Mouse (Mus musculus): ENCODE results near the gene Sectm1b. TPM values are rescaled to one million over a fixed set of nuclear protein-coding genes. Genes with fewer than 3 reads are reported as not detected.
"Not testable (repeated sequence)": the region's sequence is repeated elsewhere in the genome, so short reads cannot be mapped to it uniquely, and the experiment has no call there.

The Sectm1b gene
- polyA plus RNA-seq, 1 experiment from 2014 or later: not detected

DNA sequence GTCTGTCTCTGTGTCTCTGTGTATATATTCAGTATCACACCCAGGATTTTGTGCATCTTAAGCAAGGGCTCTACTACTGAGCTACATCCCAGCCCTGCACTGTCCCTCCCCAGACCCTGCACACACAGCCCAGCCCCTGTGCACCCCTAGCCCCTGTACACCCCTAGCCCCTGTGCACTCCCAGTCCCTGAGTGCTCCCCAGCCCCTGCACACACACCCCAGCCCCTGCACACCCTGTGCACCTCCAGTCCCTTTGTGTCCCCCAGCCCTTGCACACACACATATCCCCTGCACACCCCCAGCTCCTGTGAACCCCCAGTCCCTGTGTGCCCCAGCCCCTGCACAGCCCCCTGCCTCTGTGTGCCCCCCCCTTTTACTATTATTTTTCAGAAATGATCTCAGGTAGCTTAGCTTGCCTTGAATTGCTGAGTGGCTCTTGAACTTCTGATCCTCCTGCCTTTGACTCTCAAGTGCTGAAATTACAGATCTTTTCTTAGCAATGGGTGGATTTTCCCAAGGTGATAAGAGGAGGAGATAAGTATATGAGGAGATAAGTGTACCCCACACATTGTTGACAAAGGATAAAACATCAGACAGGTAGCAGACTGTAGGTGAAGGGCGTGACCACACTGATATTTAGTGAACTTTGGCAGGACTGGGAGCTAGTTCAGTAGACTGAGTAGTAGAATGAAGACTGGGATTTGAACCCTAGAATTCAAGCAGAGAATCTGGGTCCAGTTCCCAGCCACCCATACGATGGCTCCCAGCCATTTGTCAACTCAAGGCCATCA is 26.6 kb upstream of the Sectm1b start:
- H3K27ac ChIP-seq: no peak overlapping the region
- no peak overlapping the region for H3K4me3 ChIP-seq
- no peaks in the 10 kb centered on the region for H3K36me3 ChIP-seq
- no peaks in the 10 kb centered on the region for H3K9me3 ChIP-seq
- no peak for ATAC-seq (ENCODE audit: low FRiP score)
- no peaks in the 10 kb centered on the region for H3K27me3 ChIP-seq
- H3K4me2 ChIP-seq: no peak overlapping the region
- 90% methylated on average over 2 of the region's 2 CpGs for WGBS
- H3K4me1 ChIP-seq (replicated peaks): no peaks in the 10 kb centered on the region
- H3K9ac ChIP-seq: no peak overlapping the region

DNA sequence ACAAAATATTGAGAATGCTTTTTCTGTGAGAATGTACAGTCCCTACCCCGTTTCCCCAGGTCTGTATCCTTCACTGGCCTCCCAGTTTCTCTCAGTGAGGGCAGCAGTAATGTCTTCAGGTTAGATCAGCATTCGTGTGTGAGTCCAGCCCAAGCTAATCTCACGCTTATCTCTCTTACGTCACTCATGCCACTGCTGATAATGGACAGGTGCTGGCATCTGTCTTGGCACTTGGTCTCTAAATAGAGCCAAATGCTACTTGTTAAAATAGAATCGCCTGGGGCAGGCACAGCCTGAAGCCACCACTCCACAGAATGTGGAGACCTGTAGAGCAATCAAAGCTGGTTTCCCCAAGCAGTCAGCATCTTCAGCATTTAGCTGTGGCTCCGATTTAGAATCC is 25.6 kb upstream of the Sectm1b start:
- ATAC-seq (ENCODE audit: low FRiP score): no peak
- H3K27me3 ChIP-seq: no peaks in the 10 kb centered on the region
- H3K27ac ChIP-seq: no peak overlapping the region
- H3K9me3 ChIP-seq: no peaks in the 10 kb centered on the region
- 85% methylated on average over 6 of the region's 6 CpGs for WGBS
- H3K36me3 ChIP-seq: no peaks in the 10 kb centered on the region
- H3K4me2 ChIP-seq: no peak overlapping the region
- H3K4me1 ChIP-seq (replicated peaks): no peaks in the 10 kb centered on the region
- no peak overlapping the region for H3K4me3 ChIP-seq
- no peak overlapping the region for H3K9ac ChIP-seq

DNA sequence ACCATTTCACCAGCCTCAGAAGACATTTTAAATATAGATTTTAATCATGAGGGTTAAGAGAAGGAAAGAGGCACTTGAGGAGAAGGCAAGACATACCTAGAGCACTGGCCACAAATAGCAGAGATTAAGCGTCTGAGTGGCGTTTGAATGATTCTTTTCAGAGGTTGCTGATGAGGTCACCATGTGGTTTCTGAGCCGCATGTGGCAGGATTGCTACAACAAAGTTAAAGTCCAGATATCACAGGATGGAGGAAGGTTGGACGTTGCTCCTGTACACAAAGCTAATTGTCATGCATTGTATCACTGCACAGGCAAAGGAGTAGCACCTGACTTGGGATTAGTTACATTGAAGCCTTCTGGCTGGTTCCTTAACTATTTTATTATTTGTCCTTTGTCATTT is 22.9 kb upstream of the Sectm1b start:
- Histone ChIP-seq H3K4me2 (no peak overlapping the region), H3K4me1 (replicated peaks) (no peaks in the 10 kb centered on the region), H3K9ac (no peak overlapping the region), H3K4me3 (no peak overlapping the region), H3K9me3 (no peaks in the 10 kb centered on the region), H3K27me3 (no peaks in the 10 kb centered on the region), H3K36me3 (no peaks in the 10 kb centered on the region), H3K27ac (no peak overlapping the region)
- ATAC-seq (ENCODE audit: low FRiP score): no peak
- 75% methylated on average over 4 of the region's 4 CpGs for WGBS

DNA sequence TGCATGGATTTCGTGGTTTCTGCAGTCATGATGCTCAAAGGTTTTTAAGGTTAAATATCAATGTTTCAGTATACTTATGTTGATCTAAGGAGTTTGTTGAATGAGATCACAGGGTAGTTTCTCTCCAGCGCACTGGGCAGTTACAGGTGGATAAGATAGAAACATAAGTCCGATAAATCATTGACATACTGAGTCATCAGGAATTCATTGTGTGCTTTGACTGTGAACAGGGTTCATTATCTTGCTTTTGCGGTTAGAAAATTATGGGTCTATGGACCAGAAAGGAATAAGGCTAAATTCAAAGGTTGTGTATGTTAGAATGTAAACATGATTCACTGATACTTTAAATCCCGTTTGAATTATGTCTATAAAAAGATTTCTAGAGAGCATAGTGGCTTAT is 21.8 kb upstream of the Sectm1b start:
- Histone ChIP-seq H3K4me1 (replicated peaks) (no peaks in the 10 kb centered on the region), H3K27me3 (no peaks in the 10 kb centered on the region), H3K9me3 (no peaks in the 10 kb centered on the region), H3K36me3 (no peaks in the 10 kb centered on the region), H3K4me2 (no peak overlapping the region), H3K27ac (no peak overlapping the region), H3K4me3 (no peak overlapping the region), H3K9ac (no peak overlapping the region)
- no peak for ATAC-seq (ENCODE audit: low FRiP score)
- WGBS: 85% methylated on average over 5 of the region's 5 CpGs

DNA sequence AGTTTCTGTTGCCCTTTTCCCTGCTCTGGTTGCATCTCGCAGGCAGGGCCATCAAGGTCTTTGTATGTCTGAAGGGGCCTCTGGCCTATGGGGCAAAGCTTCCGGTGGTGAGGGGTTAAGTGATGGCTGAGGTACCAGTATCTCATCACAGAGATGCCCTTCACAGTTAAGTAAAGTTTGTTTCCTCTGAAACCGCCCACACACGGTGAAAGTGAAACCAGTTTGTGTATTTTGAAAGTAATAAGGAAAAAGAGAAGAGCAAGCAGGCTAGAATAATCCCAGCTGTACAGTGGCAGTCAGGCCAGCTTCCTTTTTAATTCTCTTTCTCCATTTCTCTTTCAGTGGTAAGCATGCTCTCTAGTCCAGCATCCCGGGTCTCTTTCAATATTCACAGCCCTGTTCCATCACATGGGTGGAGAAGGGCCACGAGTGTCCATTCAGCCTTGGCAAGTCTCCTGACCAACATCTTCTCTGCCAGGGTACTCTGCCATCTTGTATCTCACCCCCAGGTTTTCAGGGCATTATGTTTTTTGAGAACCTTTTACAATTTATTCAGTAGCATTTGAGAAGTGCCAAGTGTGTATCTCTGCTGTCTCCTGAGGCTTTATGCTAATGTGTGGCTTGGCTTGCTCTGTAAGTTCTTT is 19.6 kb upstream of the Sectm1b start:
- Histone ChIP-seq H3K4me2 (no peak overlapping the region), H3K27ac (no peak overlapping the region), H3K4me3 (no peak overlapping the region), H3K4me1 (replicated peaks) (no peaks in the 10 kb centered on the region), H3K27me3 (no peaks in the 10 kb centered on the region), H3K9ac (no peak overlapping the region), H3K36me3 (no peaks in the 10 kb centered on the region), H3K9me3 (no peaks in the 10 kb centered on the region)
- 87% methylated on average over 6 of the region's 6 CpGs for WGBS
- ATAC-seq (ENCODE audit: low FRiP score): no peak

DNA sequence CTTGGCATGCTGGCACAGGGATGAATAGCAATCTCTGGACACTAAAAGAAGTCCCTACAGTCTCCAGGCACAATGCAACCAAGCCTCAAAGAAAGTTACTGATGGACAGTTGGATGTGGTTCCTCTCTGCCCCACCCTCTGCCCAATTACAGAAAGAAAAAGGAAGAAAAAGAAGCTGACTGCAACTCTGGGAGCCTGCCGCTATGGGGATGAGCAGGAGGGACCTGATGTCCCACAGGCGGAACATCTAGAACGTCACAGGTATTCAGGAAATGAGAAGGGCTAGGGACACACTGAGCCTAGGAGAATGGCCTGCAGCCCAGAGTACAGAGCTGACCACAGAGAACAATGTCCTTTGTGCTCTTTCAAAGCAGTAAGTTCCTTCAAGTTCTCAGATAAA is 18.9 kb upstream of the Sectm1b start:
- ATAC-seq (ENCODE audit: low FRiP score): no peak
- H3K36me3 ChIP-seq: no peaks in the 10 kb centered on the region
- no peaks in the 10 kb centered on the region for H3K4me1 ChIP-seq (replicated peaks)
- no peak overlapping the region for H3K4me2 ChIP-seq
- no peak overlapping the region for H3K9ac ChIP-seq
- H3K27ac ChIP-seq: no peak overlapping the region
- WGBS: 88% methylated on average over 3 of the region's 3 CpGs
- H3K9me3 ChIP-seq: no peaks in the 10 kb centered on the region
- H3K27me3 ChIP-seq: no peaks in the 10 kb centered on the region
- no peak overlapping the region for H3K4me3 ChIP-seq

DNA sequence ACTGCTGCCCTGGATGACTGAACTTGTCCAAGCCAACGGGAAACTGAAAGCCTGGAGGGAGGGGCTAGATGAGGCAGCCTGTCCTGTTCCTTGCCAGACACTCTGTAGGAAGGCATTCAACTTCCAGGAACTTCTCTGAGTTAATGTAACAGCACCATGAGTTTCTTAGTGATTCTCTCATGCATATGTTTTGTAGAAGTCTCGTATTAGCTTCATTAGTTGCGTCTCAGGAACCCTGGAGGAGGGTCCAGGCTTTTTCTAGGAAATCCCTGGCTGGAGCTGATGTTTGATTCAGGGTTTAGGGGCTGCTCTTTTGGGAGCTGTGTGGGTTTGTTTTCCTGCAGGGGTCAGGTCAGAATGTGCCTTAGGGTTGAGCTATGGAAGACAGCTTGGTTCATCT is 17.8 kb upstream of the Sectm1b start, which contains the start of gene Sectm1a:
Sectm1a (minus strand) TSS at position 101 of the 400 bp plus-strand sequence.
- 76% methylated on average over 3 of the region's 3 CpGs for WGBS
- H3K4me3 ChIP-seq: no peak within 1 kb of the TSS
- ATAC-seq (ENCODE audit: low FRiP score): no peak
- H3K27ac ChIP-seq: no peak within 1 kb of the TSS
- no peaks in the 10 kb centered on the region for H3K27me3 ChIP-seq
- no peaks in the 10 kb centered on the region for H3K9me3 ChIP-seq
- H3K9ac ChIP-seq: no peak within 1 kb of the TSS
- no peak within 1 kb of the TSS for H3K4me2 ChIP-seq
- H3K36me3 ChIP-seq: no peaks in the 10 kb centered on the region
- H3K4me1 ChIP-seq (replicated peaks): no peaks in the 10 kb centered on the region

DNA sequence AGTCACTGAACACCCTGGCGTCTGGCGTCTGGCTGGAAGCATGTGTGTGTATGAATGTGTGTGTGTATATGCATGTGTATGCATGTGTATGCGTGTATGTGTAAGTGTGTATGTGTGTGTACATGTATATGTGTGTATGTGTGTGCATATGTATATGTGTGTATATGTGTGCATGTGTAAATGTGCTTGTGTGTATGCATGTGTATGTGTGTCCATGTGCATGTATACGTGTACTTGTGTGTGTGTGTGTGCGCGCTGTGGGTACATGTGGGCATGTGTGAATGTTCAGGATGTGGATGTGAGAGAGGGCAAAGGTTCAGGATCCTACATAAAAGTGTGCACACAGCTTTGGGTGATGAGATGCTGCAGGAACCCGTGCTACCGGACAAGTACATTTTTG is 17.0 kb upstream of the Sectm1b start:
- Histone ChIP-seq H3K4me2 (no peak overlapping the region), H3K9me3 (no peaks in the 10 kb centered on the region), H3K9ac (no peak overlapping the region), H3K4me3 (no peak overlapping the region), H3K27ac (no peak overlapping the region), H3K4me1 (replicated peaks) (no peaks in the 10 kb centered on the region), H3K27me3 (no peaks in the 10 kb centered on the region), H3K36me3 (no peaks in the 10 kb centered on the region)
- WGBS: 95% methylated on average over 8 of the region's 8 CpGs
- ATAC-seq (ENCODE audit: low FRiP score): no peak

DNA sequence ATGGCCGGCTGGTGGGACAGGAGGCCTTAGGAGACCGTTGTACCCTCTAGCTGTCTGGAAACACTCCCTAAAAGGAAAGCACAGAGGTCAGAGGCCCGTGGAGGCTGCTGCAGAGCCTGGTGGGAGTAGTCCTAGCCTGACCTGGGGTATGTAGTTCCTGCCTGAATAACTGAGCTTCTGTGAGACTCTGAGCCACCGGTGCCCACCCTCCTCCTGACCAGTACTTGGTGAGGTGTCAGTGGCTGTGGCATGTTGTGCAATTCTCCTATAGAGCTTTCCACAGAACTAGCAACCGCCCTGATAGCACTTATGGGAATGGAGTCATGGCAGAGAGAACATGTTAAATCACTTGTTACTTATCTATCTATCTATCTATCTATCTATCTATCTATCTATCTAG is 12.3 kb upstream of the Sectm1b start:
- H3K4me3 ChIP-seq: no peak overlapping the region
- no peaks in the 10 kb centered on the region for H3K36me3 ChIP-seq
- no peaks in the 10 kb centered on the region for H3K4me1 ChIP-seq (replicated peaks)
- H3K9ac ChIP-seq: no peak overlapping the region
- no peaks in the 10 kb centered on the region for H3K9me3 ChIP-seq
- H3K27ac ChIP-seq: no peak overlapping the region
- H3K4me2 ChIP-seq: no peak overlapping the region
- ATAC-seq (ENCODE audit: low FRiP score): no peak
- no peaks in the 10 kb centered on the region for H3K27me3 ChIP-seq
- WGBS: 79% methylated on average over 5 of the region's 5 CpGs

DNA sequence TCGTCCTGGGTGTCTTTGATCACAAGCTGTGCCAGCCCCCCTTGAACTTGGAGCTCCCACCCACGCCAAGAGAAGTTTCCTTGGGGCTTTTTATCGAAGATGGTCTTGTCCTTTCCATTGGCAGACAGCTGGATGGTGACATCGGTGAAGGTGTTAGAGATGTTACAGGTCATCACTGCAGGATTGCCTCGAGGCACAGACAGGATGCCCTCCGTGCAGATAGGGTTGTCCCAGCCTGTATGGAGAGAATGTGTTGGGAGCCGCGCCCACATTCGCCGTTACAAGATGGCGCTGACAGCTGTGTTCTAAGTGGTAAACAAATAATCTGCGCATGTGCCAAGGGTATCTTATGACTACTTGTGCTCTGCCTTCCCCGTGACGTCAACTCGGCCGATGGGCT is 6.3 kb upstream of the Sectm1b start:
- not testable (repeated sequence) for H3K4me1 ChIP-seq (replicated peaks)
- 93% methylated on average over 12 of the region's 16 CpGs for WGBS

DNA sequence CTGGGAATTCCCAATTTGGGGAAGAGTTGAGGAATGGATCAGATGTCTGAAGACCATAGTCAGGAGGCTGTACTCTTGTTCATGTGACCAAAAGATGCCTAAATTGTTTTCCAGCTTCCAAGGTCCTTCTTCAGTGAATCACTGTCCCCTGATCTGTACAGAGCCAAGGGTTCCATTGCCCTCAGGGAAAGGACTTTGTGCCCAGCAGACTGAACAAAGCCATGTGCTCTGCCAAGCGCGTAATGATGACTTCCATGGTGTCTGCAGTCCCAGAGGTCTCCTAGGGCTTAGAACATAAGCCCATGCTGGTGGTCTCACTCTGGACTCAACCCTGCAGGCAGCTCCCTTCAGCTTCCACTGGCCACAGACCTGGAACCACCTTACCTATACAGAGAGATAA is 4.5 kb upstream of the Sectm1b start:
- no peak overlapping the region for H3K27ac ChIP-seq
- no peaks in the 10 kb centered on the region for H3K36me3 ChIP-seq
- no peaks in the 10 kb centered on the region for H3K4me1 ChIP-seq (replicated peaks)
- no peak for ATAC-seq (ENCODE audit: low FRiP score)
- no peaks in the 10 kb centered on the region for H3K27me3 ChIP-seq
- H3K4me3 ChIP-seq: no peak overlapping the region
- H3K9me3 ChIP-seq: no peaks in the 10 kb centered on the region
- H3K4me2 ChIP-seq: no peak overlapping the region
- WGBS: 100% methylated on average over 2 of the region's 2 CpGs
- H3K9ac ChIP-seq: no peak overlapping the region

More for the DNA sequence above, 6.3 kb upstream of the Sectm1b start:
- H3K27me3 ChIP-seq; H3K4me3 ChIP-seq; H3K4me2 ChIP-seq; H3K36me3 ChIP-seq; H3K27ac ChIP-seq; H3K9me3 ChIP-seq; ATAC-seq (ENCODE audit: low FRiP score); H3K9ac ChIP-seq: not testable (repeated sequence)

DNA sequence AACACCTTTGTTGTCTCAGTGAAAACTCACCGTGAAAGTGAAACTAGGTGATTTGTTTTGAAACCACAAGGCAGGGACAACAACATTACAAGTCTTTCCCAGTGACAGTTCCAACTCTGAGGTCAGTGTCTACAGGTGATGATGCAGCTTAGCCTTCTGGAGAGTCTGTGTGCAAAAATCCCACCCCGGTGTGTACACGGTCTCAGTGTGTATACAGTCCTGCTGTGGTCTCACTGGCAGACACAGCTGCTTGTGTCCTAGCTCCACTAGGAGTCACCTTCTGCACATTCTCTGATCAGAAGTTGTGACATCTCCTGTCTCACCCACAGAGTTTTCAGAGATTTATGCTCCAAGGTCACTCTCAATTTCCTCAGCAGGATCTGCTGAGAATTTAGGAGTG is 828 bp upstream of the Sectm1b start:
- no peak overlapping the region for H3K4me2 ChIP-seq
- WGBS: 86% methylated on average over 3 of the region's 3 CpGs
- H3K4me3 ChIP-seq: no peak overlapping the region
- no peaks in the 10 kb centered on the region for H3K36me3 ChIP-seq
- H3K9ac ChIP-seq: no peak overlapping the region
- no peak for ATAC-seq (ENCODE audit: low FRiP score)
- no peak overlapping the region for H3K27ac ChIP-seq
- H3K27me3 ChIP-seq: no peaks in the 10 kb centered on the region
- H3K9me3 ChIP-seq: no peaks in the 10 kb centered on the region
- H3K4me1 ChIP-seq (replicated peaks): no peaks in the 10 kb centered on the region

DNA sequence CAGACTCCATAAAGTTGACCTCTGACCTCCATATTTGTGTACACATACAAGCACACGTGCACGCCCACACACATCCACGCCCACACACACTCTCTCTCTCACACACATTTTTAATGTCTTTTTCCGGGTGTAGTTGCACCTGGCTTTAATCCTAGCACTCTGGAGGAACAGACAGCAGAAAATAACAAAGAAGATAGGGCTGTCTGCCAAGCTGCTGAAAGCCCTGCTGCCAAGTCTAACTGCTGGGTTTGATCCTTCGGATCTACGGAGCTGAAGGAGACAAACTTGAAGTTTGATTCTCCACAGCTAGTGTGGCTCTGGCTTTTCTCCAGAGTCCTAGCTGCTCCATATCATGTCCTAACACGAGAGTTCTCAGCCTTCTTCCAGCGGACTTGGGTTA is 1.8 kb downstream of the Sectm1b start:
- Histone ChIP-seq H3K4me3 (no peak overlapping the region), H3K4me2 (no peak overlapping the region), H3K27ac (no peak overlapping the region), H3K27me3 (0 out of 2 replicates have a peak, but pooled peaks cover 3% of the 10 kb centered on the region), H3K9ac (no peak overlapping the region), H3K36me3 (no peaks in the 10 kb centered on the region), H3K4me1 (replicated peaks) (no peaks in the 10 kb centered on the region), H3K9me3 (no peaks in the 10 kb centered on the region)
- WGBS: 76% methylated on average over 8 of the region's 8 CpGs
- ATAC-seq (ENCODE audit: low FRiP score): no peak
